Mouse (Mus musculus) liver, embryonic 15.5 days (tissue): ENCODE results near the gene Ulk3. TPM values are rescaled to one million over a fixed set of nuclear protein-coding genes. Genes with fewer than 3 reads are reported as not detected.

Source experiments
- ATAC-seq: fragments of 200-750 bp; cut with Nextera tagmentation; 2 replicates; pipeline ENCODE4 v1.8.0; 2017; ENCODE audit warnings: moderate number of reproducible peaks, mild to moderate bottlenecking, moderate library complexity; ENCODE audit not compliant: insufficient read depth
- H3K27ac ChIP-seq: fragments of 300-500 bp; sonication (generic); replicated peaks from 2 replicates; pipeline ENCODE4 v1.5.1; 2015; ENCODE audit warnings: mild to moderate bottlenecking, inconsistent platforms
- H3K27me3 ChIP-seq: fragments of 300-500 bp; sonication (generic); 2 replicates; pipeline ENCODE4 v1.6.1; 2015; ENCODE audit warnings: mild to moderate bottlenecking, inconsistent platforms
- H3K36me3 ChIP-seq: fragments of 300-500 bp; sonication (generic); replicated peaks from 2 replicates; pipeline ENCODE4 v1.6.1; 2015; ENCODE audit warnings: moderate library complexity, mild to moderate bottlenecking, inconsistent platforms
- H3K4me1 ChIP-seq: fragments of 300-500 bp; sonication (generic); replicated peaks from 2 replicates; pipeline ENCODE4 v1.6.1; 2015; ENCODE audit warnings: inconsistent platforms
- H3K4me2 ChIP-seq: fragments of 300-500 bp; sonication (generic); 2 replicates; pipeline ENCODE4 v1.6.1; 2015; ENCODE audit warnings: moderate library complexity, mild to moderate bottlenecking, inconsistent platforms
- H3K4me3 ChIP-seq: fragments of 300-500 bp; sonication (generic); replicated peaks from 2 replicates; pipeline ENCODE4 v1.5.1; 2015; ENCODE audit warnings: mild to moderate bottlenecking, inconsistent platforms
- H3K9ac ChIP-seq: fragments of 300-500 bp; sonication (generic); 2 replicates; pipeline ENCODE4 v1.6.1; 2015; ENCODE audit warnings: moderate library complexity, mild to moderate bottlenecking, inconsistent platforms
- H3K9me3 ChIP-seq: fragments of 300-500 bp; sonication (generic); replicated peaks from 2 replicates; pipeline ENCODE4 v1.6.1; 2016; ENCODE audit warnings: inconsistent platforms
- WGBS: fragments of 180-500 bp; shearing (Covaris S2); methylation state at CpG from one replicate; pipeline ENCODE4 v1.1.7; 2015; ENCODE audit warnings: mixed read lengths; ENCODE audit not compliant: insufficient replicate concordance; 5-methylcytosine and 5-hydroxymethylcytosine counted together
- polyA plus RNA-seq: library from polyadenylated mRNA; unstranded; fragments of >200 nt; fragmentation: Nextera tagmentation; extraction: Ambion mirVana; gene quantifications from 2 replicates; pipeline ENCODE4 v1.2.1, GENCODE M21; 2015

Ulk3 gene
- polyA plus RNA-seq, 1 experiment from 2014 or later = 3.5 TPM

DNA sequence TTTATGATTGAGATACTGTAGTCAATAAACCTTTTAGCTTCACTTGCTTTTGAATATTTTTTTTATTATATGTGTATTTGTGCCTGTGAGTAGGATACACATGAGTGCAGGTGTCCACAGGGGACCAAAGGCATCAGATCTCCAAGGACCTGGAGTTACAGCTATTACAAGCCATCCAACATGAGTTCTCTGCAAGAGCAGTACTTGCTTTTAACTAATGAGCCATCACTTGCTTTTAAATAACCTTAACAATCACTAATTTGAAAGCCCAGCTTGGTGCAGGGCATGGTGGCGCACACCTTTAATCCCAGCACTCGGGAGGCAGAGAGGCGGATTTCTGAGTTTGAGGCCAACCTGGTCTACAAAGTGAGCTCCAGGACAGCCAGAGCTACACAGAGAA, 34.5 kb upstream of the Ulk3 start:
- no peaks in the 10 kb centered on the region for H3K9me3 ChIP-seq

DNA sequence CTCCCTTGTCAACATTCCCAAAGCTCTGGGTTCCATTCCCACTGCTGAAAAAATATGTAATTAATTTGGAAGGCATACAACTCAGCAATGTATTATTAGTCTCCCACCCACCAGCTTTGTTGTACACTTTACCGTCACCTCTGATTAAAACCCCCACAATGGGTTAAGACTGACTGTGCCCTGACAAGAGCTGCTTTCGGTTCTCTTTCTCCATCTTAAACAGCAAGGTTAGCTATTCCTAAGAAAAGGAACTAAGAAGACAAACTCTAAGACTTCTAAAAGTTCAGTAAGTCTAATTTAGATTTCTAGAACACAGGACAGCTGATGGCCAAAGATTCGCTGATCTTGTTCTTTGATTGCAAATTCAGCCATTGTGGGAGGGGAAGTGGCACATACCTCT, 32.0 kb upstream of the Ulk3 start:
- H3K27me3 ChIP-seq = peaks cover 8% of the 10 kb centered on the region

More for the DNA sequence above, 34.5 kb upstream of the Ulk3 start:
- peaks cover 8% of the 10 kb centered on the region for H3K27me3 ChIP-seq
- H3K4me3 ChIP-seq = no peak overlapping the region
- H3K4me1 ChIP-seq = peaks cover 22% of the 10 kb centered on the region
- ATAC-seq = no peak
- whole genome bisulfite sequencing = 62% methylated on average over 3 of the region's 3 CpGs
- no peak overlapping the region for H3K9ac ChIP-seq
- no peak overlapping the region for H3K27ac ChIP-seq
- no peak overlapping the region for H3K4me2 ChIP-seq
- no peaks in the 10 kb centered on the region for H3K36me3 ChIP-seq

DNA sequence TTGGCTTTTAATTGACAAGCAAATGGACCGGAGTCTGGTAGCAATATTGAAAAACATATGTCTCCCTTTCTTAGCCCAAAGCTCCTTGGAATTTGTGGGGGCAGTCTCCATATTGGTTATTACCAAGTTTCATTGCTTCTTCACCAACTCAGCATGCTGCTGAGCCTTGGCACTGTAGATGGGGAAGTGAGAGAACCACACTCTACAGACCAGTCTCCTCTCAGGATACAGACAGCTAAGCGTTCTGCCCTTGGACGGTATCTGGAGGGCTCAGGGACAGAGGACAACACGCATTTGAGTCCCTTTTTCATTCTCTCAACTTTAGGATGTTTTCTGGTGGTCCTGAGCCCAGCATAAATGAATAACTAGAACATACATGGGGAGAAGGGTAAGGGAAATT, 30.6 kb upstream of the Ulk3 start:
- no peak overlapping the region for H3K9ac ChIP-seq
- no peak overlapping the region for H3K4me2 ChIP-seq
- H3K4me1 ChIP-seq = peaks cover 30% of the 10 kb centered on the region
- H3K27ac ChIP-seq = no peak overlapping the region
- H3K27me3 ChIP-seq = peaks cover 8% of the 10 kb centered on the region
- H3K36me3 ChIP-seq = no peaks in the 10 kb centered on the region
- ATAC-seq = no peak
- H3K9me3 ChIP-seq = no peaks in the 10 kb centered on the region
- 59% methylated on average over 4 of the region's 4 CpGs for WGBS
- no peak overlapping the region for H3K4me3 ChIP-seq

More for the DNA sequence above, 32.0 kb upstream of the Ulk3 start:
- no peak overlapping the region for H3K9ac ChIP-seq
- 60% methylated on average over 3 of the region's 3 CpGs for WGBS
- H3K9me3 ChIP-seq = no peaks in the 10 kb centered on the region
- H3K36me3 ChIP-seq = no peaks in the 10 kb centered on the region
- peaks cover 27% of the 10 kb centered on the region for H3K4me1 ChIP-seq
- no peak for ATAC-seq
- H3K4me2 ChIP-seq = no peak overlapping the region
- no peak overlapping the region for H3K27ac ChIP-seq
- H3K4me3 ChIP-seq = no peak overlapping the region

DNA sequence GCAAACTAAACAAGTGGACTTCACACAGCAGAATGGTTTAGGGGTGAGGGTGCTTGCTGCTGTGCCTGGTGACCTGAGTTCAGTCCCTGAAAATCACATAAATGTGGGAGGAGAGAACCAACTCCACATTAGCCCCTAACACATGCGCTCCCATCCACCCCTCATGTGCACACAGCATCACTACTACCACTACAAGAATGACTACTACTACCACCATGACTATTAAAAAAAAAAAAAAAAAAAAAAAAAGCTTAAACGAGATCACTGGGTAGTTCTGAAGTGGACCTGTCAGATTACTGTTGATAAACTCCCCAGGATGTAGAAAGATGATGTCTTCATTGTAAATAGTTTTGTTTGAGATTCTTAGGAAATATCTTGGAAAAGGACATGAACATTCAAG, 29.7 kb upstream of the Ulk3 start:
- no peaks in the 10 kb centered on the region for H3K36me3 ChIP-seq
- no peak overlapping the region for H3K27ac ChIP-seq
- no peak overlapping the region for H3K4me3 ChIP-seq
- no peaks in the 10 kb centered on the region for H3K9me3 ChIP-seq
- peaks cover 32% of the 10 kb centered on the region for H3K4me1 ChIP-seq
- WGBS = 52% methylated on average over 2 of the region's 2 CpGs
- H3K4me2 ChIP-seq = no peak overlapping the region
- H3K9ac ChIP-seq = no peak overlapping the region
- peaks cover 8% of the 10 kb centered on the region for H3K27me3 ChIP-seq
- no peak for ATAC-seq

DNA sequence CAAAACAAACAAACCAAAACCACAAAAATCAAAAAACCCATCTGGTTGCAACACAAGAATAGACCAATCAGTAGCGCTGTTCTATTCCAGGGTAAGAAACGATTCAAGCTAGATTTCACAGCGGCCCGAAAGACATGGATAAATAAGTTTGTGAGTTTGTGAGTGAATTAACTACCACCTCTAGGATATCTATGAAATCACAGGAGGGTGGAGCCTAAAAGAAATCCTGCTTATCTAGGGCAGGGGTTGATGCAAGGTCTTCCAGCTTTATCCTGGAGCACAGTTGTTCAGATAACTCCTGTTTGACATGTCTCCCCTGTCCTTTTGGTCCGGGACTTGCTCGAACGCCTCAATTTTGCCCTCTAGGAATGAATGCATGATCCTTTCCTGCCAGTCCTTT, 29.0 kb upstream of the Ulk3 start:
- Histone ChIP-seq H3K27ac (no peak overlapping the region), H3K4me2 (peak overlapping the region; percentile 81), H3K27me3 (peaks cover 8% of the 10 kb centered on the region), H3K36me3 (no peaks in the 10 kb centered on the region), H3K4me3 (peak overlapping the region; percentile 74), H3K9me3 (no peaks in the 10 kb centered on the region), H3K9ac (peak overlapping the region; percentile 69), H3K4me1 (peaks cover 36% of the 10 kb centered on the region)
- 24% methylated on average over 7 of the region's 7 CpGs for WGBS
- ATAC-seq = no peak

DNA sequence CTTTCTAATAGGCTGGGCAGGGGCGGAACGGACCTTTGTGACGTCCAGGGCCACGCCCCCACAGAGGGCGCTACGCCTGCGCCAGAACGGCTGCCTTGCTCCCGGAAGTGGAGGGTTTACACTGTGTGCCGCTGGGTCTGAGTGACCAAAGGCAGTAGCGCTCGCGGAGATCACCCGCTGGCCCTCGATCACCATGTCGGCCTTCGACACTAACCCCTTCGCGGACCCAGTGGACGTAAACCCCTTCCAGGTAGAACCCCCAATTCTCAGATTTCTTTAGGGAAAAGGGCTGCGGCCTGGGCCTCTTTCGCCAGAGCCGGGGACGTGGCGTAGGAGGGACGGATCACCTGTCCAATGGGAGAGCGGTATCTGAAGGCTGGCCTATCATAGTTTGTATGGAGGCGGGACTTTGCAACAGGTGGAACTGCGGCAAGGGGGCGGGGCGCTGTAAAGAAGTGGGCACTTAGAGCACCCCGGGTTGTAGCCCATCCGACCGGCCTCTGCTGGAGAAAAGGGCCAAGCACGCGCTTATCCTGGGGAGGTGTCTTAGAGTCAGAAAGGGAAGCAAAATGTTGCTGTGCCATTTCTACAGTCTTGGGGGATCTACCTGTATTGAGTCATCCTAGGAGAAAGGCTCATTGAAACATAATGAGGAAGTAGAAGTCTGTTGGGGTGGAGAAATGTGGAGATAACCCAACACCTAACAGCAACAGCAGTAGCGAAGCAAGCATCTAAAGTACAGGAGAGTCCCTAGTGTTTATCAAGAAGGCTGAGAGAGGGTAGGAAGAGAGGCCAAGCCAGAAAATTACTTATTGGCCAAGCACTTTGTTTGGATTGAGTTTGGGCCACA, 28.2 kb upstream of the Ulk3 start, which contains the start of gene Scamp2:
Scamp2 (plus strand) TSS at position 83 of the 850 bp plus-strand sequence.
- H3K27ac ChIP-seq = peak within 1 kb of the TSS; percentile 75
- H3K9me3 ChIP-seq = no peaks in the 10 kb centered on the region
- H3K4me1 ChIP-seq = peaks cover 43% of the 10 kb centered on the region
- H3K36me3 ChIP-seq = no peaks in the 10 kb centered on the region
- WGBS = under 1% methylated on average over 37 of the region's 37 CpGs
- H3K27me3 ChIP-seq = peaks cover 8% of the 10 kb centered on the region
- H3K9ac ChIP-seq = peak within 1 kb of the TSS; percentile 69
- peak within 1 kb of the TSS; percentile 74 for H3K4me3 ChIP-seq
- ATAC-seq = peak; percentile 99
- peak within 1 kb of the TSS; percentile 81 for H3K4me2 ChIP-seq

DNA sequence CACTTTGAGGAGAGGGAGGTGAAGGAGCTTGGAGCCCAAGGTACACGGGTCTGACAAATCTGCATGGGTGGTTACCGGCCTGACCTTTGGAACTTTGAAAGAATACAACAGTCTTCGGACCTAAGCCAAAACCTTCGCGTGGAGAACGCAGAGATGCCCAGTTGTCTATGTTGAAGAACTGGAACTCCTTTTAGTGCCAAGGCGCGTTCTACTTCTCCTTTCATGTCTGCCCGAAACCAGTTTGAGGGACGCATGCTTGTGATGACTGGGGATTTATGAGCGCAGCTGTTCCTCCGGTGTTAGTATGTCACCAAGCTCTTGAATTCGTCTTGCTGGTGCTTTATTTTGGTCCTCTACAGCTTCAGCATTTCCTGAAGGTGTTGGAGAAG, 27.5 kb upstream of the Ulk3 start:
- H3K27me3 ChIP-seq = peaks cover 8% of the 10 kb centered on the region
- peak overlapping the region; percentile 75 for H3K27ac ChIP-seq
- no peak for ATAC-seq
- H3K4me3 ChIP-seq = peak overlapping the region; percentile 74
- H3K9ac ChIP-seq = peak overlapping the region; percentile 69; the same call in 1 of the 2 replicates
- H3K4me2 ChIP-seq = peak overlapping the region; percentile 81
- H3K4me1 ChIP-seq = peaks cover 43% of the 10 kb centered on the region
- H3K9me3 ChIP-seq = no peaks in the 10 kb centered on the region
- no peaks in the 10 kb centered on the region for H3K36me3 ChIP-seq
- 50% methylated on average over 13 of the region's 13 CpGs for WGBS

DNA sequence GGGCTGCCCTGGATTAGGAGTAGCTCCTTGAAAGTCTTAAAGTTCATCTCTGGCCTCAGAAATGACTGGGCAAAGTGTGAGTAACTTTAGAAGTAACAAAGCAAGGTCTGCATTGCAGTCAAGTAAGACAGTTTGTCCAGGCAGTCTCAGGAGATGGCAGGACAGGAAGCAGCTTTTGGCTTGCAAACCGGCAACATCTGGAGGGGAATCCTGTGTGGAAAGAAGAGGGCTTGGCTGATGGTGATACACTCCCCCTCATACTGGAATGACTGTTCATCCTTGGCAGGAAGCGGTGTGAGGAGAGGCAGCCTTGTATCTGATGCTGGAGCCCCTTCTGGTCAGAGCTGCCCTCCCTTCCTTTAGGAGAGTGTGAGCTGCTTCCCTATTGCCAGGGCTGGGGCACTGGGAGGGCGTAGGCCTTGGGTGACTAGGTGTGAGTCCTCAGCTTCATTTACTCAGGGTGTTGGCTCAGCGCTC, 26.3 kb upstream of the Ulk3 start:
- Histone ChIP-seq H3K4me1 (peaks cover 47% of the 10 kb centered on the region), H3K27ac (0 out of 2 replicates have a peak overlapping the region, but pooled peaks have one; percentile 34), H3K4me2 (peak overlapping the region; percentile 81; the same call in 1 of the 2 replicates), H3K36me3 (peaks cover 2% of the 10 kb centered on the region; the same call in 1 of the 2 replicates), H3K9ac (no peak overlapping the region), H3K9me3 (no peaks in the 10 kb centered on the region), H3K27me3 (peaks cover 8% of the 10 kb centered on the region), H3K4me3 (no peak overlapping the region)
- no peak for ATAC-seq
- WGBS = 46% methylated on average over 4 of the region's 4 CpGs

DNA sequence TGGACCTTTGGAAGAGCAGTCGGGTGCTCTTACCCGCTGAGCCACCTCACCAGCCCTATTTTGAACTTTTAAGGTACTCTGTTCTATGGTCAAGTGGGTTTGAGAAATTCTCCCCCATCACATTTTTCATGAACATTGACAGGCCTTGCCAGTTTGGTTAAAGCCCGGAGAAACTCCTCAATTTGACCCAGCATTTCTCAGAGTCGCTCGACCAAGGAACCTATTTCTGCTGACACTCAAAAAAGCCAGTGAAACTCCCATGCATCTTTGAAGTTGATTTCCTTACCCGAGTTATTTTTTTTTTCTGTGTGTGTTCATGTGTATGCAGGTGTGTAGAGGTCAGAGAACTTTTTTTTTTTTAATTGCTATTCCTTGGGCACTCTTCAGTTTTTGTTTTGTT, 24.6 kb upstream of the Ulk3 start:
- H3K4me1 ChIP-seq = peaks cover 47% of the 10 kb centered on the region
- H3K4me2 ChIP-seq = no peak overlapping the region
- H3K9me3 ChIP-seq = no peaks in the 10 kb centered on the region
- no peaks in the 10 kb centered on the region for H3K27me3 ChIP-seq
- H3K36me3 ChIP-seq = peaks cover 17% of the 10 kb centered on the region
- H3K9ac ChIP-seq = no peak overlapping the region
- no peak for ATAC-seq
- no peak overlapping the region for H3K4me3 ChIP-seq
- WGBS = 72% methylated on average over 6 of the region's 6 CpGs
- no peak overlapping the region for H3K27ac ChIP-seq

DNA sequence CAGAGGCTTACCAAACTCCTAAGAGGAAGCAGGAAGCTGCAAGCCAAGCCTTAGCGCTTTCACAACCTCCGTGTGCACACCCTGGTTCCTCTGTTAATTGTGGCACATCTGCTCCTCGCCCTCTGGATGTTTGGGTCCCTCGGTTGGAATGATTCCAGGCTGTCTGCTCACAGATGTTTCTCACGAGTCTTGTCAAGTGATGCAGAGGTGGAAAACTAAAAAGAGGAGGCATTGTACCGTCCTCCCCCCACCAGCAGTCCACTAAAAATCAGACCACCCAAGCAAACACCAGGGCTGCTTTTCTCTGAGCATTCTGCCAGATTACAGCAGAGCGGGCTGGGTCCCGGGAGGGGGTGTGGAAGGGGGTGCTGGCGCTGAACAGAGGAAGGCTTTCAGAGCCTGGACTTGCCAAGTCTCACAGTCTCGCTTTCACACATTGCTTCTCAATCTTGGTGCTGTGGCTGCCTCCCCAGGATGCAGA, 23.5 kb upstream of the Ulk3 start:
- H3K9ac ChIP-seq = no peak overlapping the region
- peaks cover 40% of the 10 kb centered on the region for H3K4me1 ChIP-seq
- H3K27ac ChIP-seq = no peak overlapping the region; the same call in 1 of the 2 replicates
- 50% methylated on average over 10 of the region's 10 CpGs for WGBS
- H3K4me3 ChIP-seq = no peak overlapping the region
- H3K4me2 ChIP-seq = peak overlapping the region; percentile 17
- H3K9me3 ChIP-seq = no peaks in the 10 kb centered on the region
- H3K27me3 ChIP-seq = no peaks in the 10 kb centered on the region
- ATAC-seq = no peak
- peaks cover 20% of the 10 kb centered on the region for H3K36me3 ChIP-seq

DNA sequence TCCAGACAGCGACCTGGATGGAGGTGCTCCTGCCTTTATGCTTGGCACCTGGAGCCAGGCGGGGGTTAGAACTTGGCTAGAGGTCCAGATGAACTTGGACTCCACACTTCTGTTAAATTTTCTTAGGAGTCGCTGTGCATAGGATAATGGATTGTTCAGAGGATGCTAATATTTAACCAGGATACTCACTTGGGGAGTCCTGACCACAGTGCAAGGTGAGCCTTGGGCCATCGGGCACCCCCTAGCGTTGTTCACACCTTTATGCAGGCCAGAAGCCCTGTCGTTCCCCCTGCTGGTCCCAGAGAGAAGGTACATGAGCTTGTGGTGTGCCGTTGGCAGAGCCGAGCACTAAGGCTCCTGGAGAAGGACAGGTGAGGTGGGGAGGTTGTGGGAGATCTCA, 22.4 kb upstream of the Ulk3 start:
- 65% methylated on average over 8 of the region's 8 CpGs for WGBS
- H3K27me3 ChIP-seq = no peaks in the 10 kb centered on the region
- H3K36me3 ChIP-seq = peaks cover 20% of the 10 kb centered on the region
- no peaks in the 10 kb centered on the region for H3K9me3 ChIP-seq
- no peak overlapping the region for H3K27ac ChIP-seq
- H3K4me3 ChIP-seq = no peak overlapping the region
- H3K4me1 ChIP-seq = peaks cover 33% of the 10 kb centered on the region
- ATAC-seq = no peak
- H3K9ac ChIP-seq = no peak overlapping the region
- H3K4me2 ChIP-seq = no peak overlapping the region
